Mouse (Mus musculus): ENCODE data around the gene Psmd3.
"Not testable (repeated sequence)": the region's sequence is repeated elsewhere in the genome, so short reads cannot be mapped to it uniquely, and the experiment has no call there.

GRCm38 (mm10) chr11:98673136-98673535 is 9.2 kb upstream of the Psmd3 start:
- not testable (repeated sequence) for TF ChIP-seq EP300 (IDR thresholded peaks at IDR 0.05; ENCODE audit: low read depth)
- peak; percentile 63 for TF ChIP-seq CTCF (IDR thresholded peaks at IDR 0.05; ENCODE audit: low read depth)

All from heart, postnatal 0 days (tissue).